Mouse (Mus musculus): ENCODE measurements at regions not wholly inside any gene's neighbourhood (a gene's known extent, or its start where the extent isn't known, plus 50 kb on each side); places are given as distances from the start of the nearest gene placed in this dataset.
A peak's percentile ranks its signal among the peaks of the same experiment; 100 is the strongest.

- DNase-seq (ENCODE audit: low spot score) (no peak), ATAC-seq (ENCODE audit: low FRiP score) (no peak)
- no peaks in the 10 kb centered on the region for H3K36me3 ChIP-seq (replicated peaks; ENCODE audit: control insufficient read depth, insufficient read depth)
- H3K9ac ChIP-seq, result no peak overlapping the region
- no peaks in the 10 kb centered on the region for H3K4me1 ChIP-seq (replicated peaks; ENCODE audit: control insufficient read depth, insufficient read depth, low read length)
- H3K27me3 ChIP-seq (ENCODE audit: control insufficient read depth, insufficient read depth, low read length), result no peaks in the 10 kb centered on the region
- 77% methylated on average over 4 of the region's 4 CpGs for WGBS
- no peak overlapping the region for H3K4me2 ChIP-seq (replicated peaks)
- H3K4me3 ChIP-seq (replicated peaks; ENCODE audit: low read length), result no peak overlapping the region
- no peaks in the 10 kb centered on the region for H3K9me3 ChIP-seq (ENCODE audit: control insufficient read depth, low read length)
- no peak overlapping the region for H3K27ac ChIP-seq
Measured at GRCm38 (mm10) chr15:59187566-59187965, 298.5 kb downstream of the Gm49356 start.

DNA sequence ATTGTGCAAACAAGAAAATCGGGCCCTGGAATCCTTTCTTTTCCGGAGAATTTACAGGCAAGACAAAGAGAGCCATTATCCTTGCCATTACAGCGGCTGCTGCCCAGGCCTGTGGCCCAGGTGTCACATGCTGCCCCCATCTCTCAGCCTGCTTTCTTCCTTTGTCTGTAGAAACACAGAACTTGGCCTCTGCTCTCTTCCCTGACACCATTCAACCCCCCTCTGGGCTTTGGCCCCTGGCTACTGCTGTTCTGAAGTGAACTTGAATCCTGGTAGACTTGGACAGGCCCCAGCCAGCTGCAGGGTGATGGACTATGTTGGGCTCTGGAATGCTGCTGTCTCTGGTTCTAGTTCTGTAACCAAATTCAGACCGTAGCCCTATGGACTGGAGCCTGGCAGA, 299.3 kb downstream of the Gm49356 start:
- Histone ChIP-seq H3K4me3 (replicated peaks; ENCODE audit: low read length) (no peak overlapping the region), H3K27me3 (ENCODE audit: control insufficient read depth, insufficient read depth, low read length) (no peaks in the 10 kb centered on the region), H3K4me1 (replicated peaks; ENCODE audit: control insufficient read depth, insufficient read depth, low read length) (no peaks in the 10 kb centered on the region), H3K36me3 (replicated peaks; ENCODE audit: control insufficient read depth, insufficient read depth) (no peaks in the 10 kb centered on the region), H3K27ac (no peak overlapping the region), H3K4me2 (replicated peaks) (no peak overlapping the region), H3K9me3 (ENCODE audit: control insufficient read depth, low read length) (no peaks in the 10 kb centered on the region), H3K9ac (no peak overlapping the region)
- DNase-seq (ENCODE audit: low spot score) (no peak), ATAC-seq (ENCODE audit: low FRiP score) (peak; percentile 46; the same call in 1 of the 2 replicates)
- 39% methylated on average over 4 of the region's 4 CpGs for WGBS

- DNase-seq (ENCODE audit: low spot score) (no peak), ATAC-seq (ENCODE audit: low FRiP score) (no peak)
- H3K4me1 ChIP-seq (replicated peaks; ENCODE audit: control insufficient read depth, insufficient read depth, low read length), result peaks cover 6% of the 10 kb centered on the region; the same call in 1 of the 2 replicates
- H3K36me3 ChIP-seq (replicated peaks; ENCODE audit: control insufficient read depth, insufficient read depth), result no peaks in the 10 kb centered on the region
- no peak overlapping the region for H3K27ac ChIP-seq
- no peak overlapping the region for H3K9ac ChIP-seq
- 91% methylated on average over 5 of the region's 5 CpGs for WGBS
- H3K9me3 ChIP-seq (ENCODE audit: control insufficient read depth, low read length), result no peaks in the 10 kb centered on the region
- no peaks in the 10 kb centered on the region for H3K27me3 ChIP-seq (ENCODE audit: control insufficient read depth, insufficient read depth, low read length)
- no peak overlapping the region for H3K4me2 ChIP-seq (replicated peaks)
- no peak overlapping the region for H3K4me3 ChIP-seq (replicated peaks; ENCODE audit: low read length)
Measured at GRCm38 (mm10) chr15:59190511-59190910, 301.4 kb downstream of the Gm49356 start.

DNA sequence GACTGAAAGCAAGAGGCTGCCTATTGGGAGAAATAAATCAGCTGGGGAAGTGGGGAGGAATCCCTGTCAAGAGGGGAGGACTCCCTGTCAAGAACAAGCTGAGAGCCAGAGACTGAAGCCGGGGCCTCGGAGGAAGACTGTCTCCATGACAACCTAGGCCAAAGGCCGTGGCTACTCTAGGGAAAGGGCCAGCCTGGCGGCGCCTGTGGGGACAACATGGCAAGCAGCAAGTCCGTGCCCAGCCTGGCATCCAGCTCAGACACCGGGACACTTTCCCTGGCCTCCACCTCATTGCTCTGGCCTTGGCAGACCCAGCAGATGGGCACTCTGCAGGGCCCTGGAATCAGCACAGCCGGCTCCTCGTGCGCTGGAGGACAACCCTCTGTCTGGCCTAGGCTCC, 305.3 kb downstream of the Gm49356 start:
- no peaks in the 10 kb centered on the region for H3K36me3 ChIP-seq (replicated peaks; ENCODE audit: control insufficient read depth, insufficient read depth)
- no peak overlapping the region for H3K9ac ChIP-seq
- DNase-seq (ENCODE audit: low spot score) (no peak), ATAC-seq (ENCODE audit: low FRiP score) (0 out of 2 replicates have a peak, but pooled peaks have one; percentile 33)
- H3K4me3 ChIP-seq (replicated peaks; ENCODE audit: low read length), result no peak overlapping the region
- H3K4me2 ChIP-seq (replicated peaks), result no peak overlapping the region
- 26% methylated on average over 10 of the region's 10 CpGs for WGBS
- H3K4me1 ChIP-seq (replicated peaks; ENCODE audit: control insufficient read depth, insufficient read depth, low read length), result peaks cover 24% of the 10 kb centered on the region
- H3K27me3 ChIP-seq (ENCODE audit: control insufficient read depth, insufficient read depth, low read length), result no peaks in the 10 kb centered on the region
- H3K9me3 ChIP-seq (ENCODE audit: control insufficient read depth, low read length), result no peaks in the 10 kb centered on the region
- no peak overlapping the region for H3K27ac ChIP-seq

GRCm38 (mm10) chr15:59196351-59196750, 307.3 kb downstream of the Gm49356 start:
- no peak overlapping the region for H3K9ac ChIP-seq
- no peak for ATAC-seq (ENCODE audit: low FRiP score)
- 73% methylated on average over 5 of the region's 5 CpGs for WGBS

GRCm38 (mm10) chr15:59197455-59198391, 308.6 kb downstream of the Gm49356 start:
- peak overlapping the region; percentile 74 for H3K27ac ChIP-seq
- no peak overlapping the region for H3K4me2 ChIP-seq (replicated peaks)
- WGBS, result 13% methylated on average over 7 of the region's 7 CpGs
- H3K27me3 ChIP-seq (ENCODE audit: control insufficient read depth, insufficient read depth, low read length), result no peaks in the 10 kb centered on the region
- H3K36me3 ChIP-seq (replicated peaks; ENCODE audit: control insufficient read depth, insufficient read depth), result no peaks in the 10 kb centered on the region
- H3K9me3 ChIP-seq (ENCODE audit: control insufficient read depth, low read length), result no peaks in the 10 kb centered on the region
- peaks cover 24% of the 10 kb centered on the region for H3K4me1 ChIP-seq (replicated peaks; ENCODE audit: control insufficient read depth, insufficient read depth, low read length)
- no peak overlapping the region for H3K4me3 ChIP-seq (replicated peaks; ENCODE audit: low read length)
- H3K9ac ChIP-seq, result peak overlapping the region; percentile 5; the same call in 1 of the 2 replicates
- DNase-seq (ENCODE audit: low spot score) (peak; percentile 38), ATAC-seq (ENCODE audit: low FRiP score) (peak; percentile 71)

More at GRCm38 (mm10) chr15:59196351-59196750, 307.3 kb downstream of the Gm49356 start:
- H3K4me2 ChIP-seq (replicated peaks), result no peak overlapping the region
- no peak overlapping the region for H3K27ac ChIP-seq
- H3K36me3 ChIP-seq (replicated peaks; ENCODE audit: control insufficient read depth, insufficient read depth), result no peaks in the 10 kb centered on the region
- no peaks in the 10 kb centered on the region for H3K9me3 ChIP-seq (ENCODE audit: control insufficient read depth, low read length)
- H3K27me3 ChIP-seq (ENCODE audit: control insufficient read depth, insufficient read depth, low read length), result no peaks in the 10 kb centered on the region
- H3K4me1 ChIP-seq (replicated peaks; ENCODE audit: control insufficient read depth, insufficient read depth, low read length), result peaks cover 24% of the 10 kb centered on the region
- H3K4me3 ChIP-seq (replicated peaks; ENCODE audit: low read length), result no peak overlapping the region
- DNase-seq (ENCODE audit: low spot score), result no peak

GRCm38 (mm10) chr15:59201386-59201785, 312.3 kb downstream of the Gm49356 start:
- H3K4me2 ChIP-seq (replicated peaks), result no peak overlapping the region
- H3K27ac ChIP-seq, result no peak overlapping the region
- no peaks in the 10 kb centered on the region for H3K36me3 ChIP-seq (replicated peaks; ENCODE audit: control insufficient read depth, insufficient read depth)
- no peak for ATAC-seq (ENCODE audit: low FRiP score)
- H3K27me3 ChIP-seq (ENCODE audit: control insufficient read depth, insufficient read depth, low read length), result no peaks in the 10 kb centered on the region
- H3K9ac ChIP-seq, result no peak overlapping the region
- no peak overlapping the region for H3K4me3 ChIP-seq (replicated peaks; ENCODE audit: low read length)
- WGBS, result 80% methylated on average over 7 of the region's 7 CpGs
- peaks cover 18% of the 10 kb centered on the region for H3K4me1 ChIP-seq (replicated peaks; ENCODE audit: control insufficient read depth, insufficient read depth, low read length)
- DNase-seq (ENCODE audit: low spot score), result no peak
- H3K9me3 ChIP-seq (ENCODE audit: control insufficient read depth, low read length), result no peaks in the 10 kb centered on the region

GRCm38 (mm10) chr15:59201894-59202670, 313.0 kb downstream of the Gm49356 start:
- ATAC-seq (ENCODE audit: low FRiP score), result no peak
- WGBS, result 87% methylated on average over 19 of the region's 19 CpGs
- no peak overlapping the region for H3K4me2 ChIP-seq (replicated peaks)

More at GRCm38 (mm10) chr15:59201894-59202670, 313.0 kb downstream of the Gm49356 start:
- Histone ChIP-seq H3K4me3 (replicated peaks; ENCODE audit: low read length) (no peak overlapping the region), H3K36me3 (replicated peaks; ENCODE audit: control insufficient read depth, insufficient read depth) (no peaks in the 10 kb centered on the region), H3K27me3 (ENCODE audit: control insufficient read depth, insufficient read depth, low read length) (no peaks in the 10 kb centered on the region), H3K27ac (no peak overlapping the region), H3K9ac (no peak overlapping the region), H3K9me3 (ENCODE audit: control insufficient read depth, low read length) (no peaks in the 10 kb centered on the region), H3K4me1 (replicated peaks; ENCODE audit: control insufficient read depth, insufficient read depth, low read length) (peaks cover 15% of the 10 kb centered on the region)
- DNase-seq (ENCODE audit: low spot score), result no peak

Data from hindbrain, embryonic 14.5 days (tissue).